Mouse (Mus musculus) G1E (cell line): Measurements from ENCODE around the gene Slc43a1.

ENCODE experiments used
- CTCF ChIP-seq: IDR thresholded peaks from 2 replicates; pipeline ENCODE4 v1.5.1; 2012; ENCODE audit warnings: low read depth, low read length, inconsistent platforms, mixed read lengths
- GATA1 ChIP-seq: IDR thresholded peaks from 2 replicates; pipeline ENCODE4 v1.6.1; 2012; ENCODE audit warnings: borderline replicate concordance, low read length, inconsistent platforms, mixed read lengths

DNA sequence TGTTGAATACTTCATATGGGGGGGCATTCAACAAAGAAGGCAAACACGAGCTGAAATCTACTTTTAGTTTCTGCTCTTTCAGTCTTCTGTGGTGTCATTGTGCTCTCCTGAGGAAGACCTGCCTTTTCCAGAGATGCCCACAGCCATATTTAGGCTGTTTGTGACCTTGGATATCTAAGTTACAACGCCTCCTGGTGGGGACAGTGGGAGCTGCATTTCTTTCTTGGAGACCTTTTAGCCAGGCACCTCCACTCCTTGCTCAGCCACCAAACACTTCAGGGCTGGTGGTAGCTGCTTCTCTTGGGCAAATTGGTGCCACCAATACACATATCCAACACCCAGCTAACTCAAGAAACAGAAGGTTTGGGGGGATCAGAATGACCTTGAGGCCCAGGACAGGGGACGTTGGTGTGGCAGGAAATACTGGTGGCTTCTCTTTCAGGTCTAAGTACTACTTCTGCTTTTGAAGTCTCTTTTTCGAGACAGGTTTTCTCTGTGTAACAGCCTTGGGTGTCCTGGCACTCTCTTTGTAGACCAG lies 32.0 kb downstream of the Slc43a1 start:
- TF ChIP-seq CTCF (no peak), GATA1 (no peak)
